Comparison of ENCODE assay signal across 8 mouse cellular contexts in genomic region chr17:23192453-23193379, GRCm38 (mm10). TPM values are rescaled to one million over a fixed set of nuclear protein-coding genes. Genes with fewer than 3 reads are reported as not detected.
DNase-seq lines count a peak whose midpoint lies in the region; ATAC-seq and TF ChIP-seq lines count a peak whose summit lies in the region.

TSS of gene Zfp40 (minus strand) at chr17:23193252.

- H3K4me2 ChIP-seq in hindbrain, postnatal 0 days (ENCODE audit: low read depth, low read length): peak within 1 kb of the TSS; percentile 79

- peaks cover 3% of the 10 kb centered on the region for H3K4me1 ChIP-seq in hindbrain, postnatal 0 days (ENCODE audit: insufficient read depth, low read length)

- no peak for TF ChIP-seq CTCF in gastrocnemius, adult 2 months (IDR thresholded peaks at IDR 0.05)
- TF ChIP-seq CTCF in hindbrain, postnatal 0 days (IDR thresholded peaks at IDR 0.05; ENCODE audit: low read depth): no peak
- no peak for TF ChIP-seq CTCF in left cerebral cortex, adult 2 months (IDR thresholded peaks at IDR 0.05)

- H3K9me3 ChIP-seq in hindbrain, postnatal 0 days (ENCODE audit: low read length): no peaks in the 10 kb centered on the region

- H3K9ac ChIP-seq in hindbrain, postnatal 0 days (replicated peaks; ENCODE audit: low read length): peak within 1 kb of the TSS; percentile 70

- DNase-seq in ZHBTc4 (ENCODE audit: low read depth, low spot score): peak; percentile 97
- peak; percentile 94 for DNase-seq in gastrocnemius, adult 2 months
- peak; percentile 97 for DNase-seq in hindbrain, postnatal 0 days (ENCODE audit: low spot score)
- DNase-seq in left cerebral cortex, adult 2 months (ENCODE audit: extremely low spot score in 1 of 2, low spot score in 2 of 2): peak; percentile 88 to 90
- DNase-seq in right cerebral cortex, adult 2 months (ENCODE audit: low spot score in 2 of 2): peak; percentile 90 to 92
- DNase-seq in urinary bladder, postnatal 14 days (ENCODE audit: low spot score): peak; percentile 94

- intact Hi-C loops in gastrocnemius, adult 2 months (cut with DNase I): loop anchor here (10.0 kb wide), 2 partner anchors 328 to 532 kb away; partner anchors contain the start of genes 1520401A03Rik, Pkmyt1 and Zfp945
- intact Hi-C loops in left cerebral cortex, adult 2 months (cut with DNase I): loop anchor here (5.0 to 10.0 kb wide), 4 partner anchors 325 to 512 kb away; partner anchors contain the start of gene Zfp945

- no peaks in the 10 kb centered on the region for H3K27me3 ChIP-seq in hindbrain, postnatal 0 days (ENCODE audit: insufficient read depth, low read length)

- H3K27ac ChIP-seq in gastrocnemius, adult 2 months: peak within 1 kb of the TSS; percentile 90
- peak within 1 kb of the TSS; percentile 73 for H3K27ac ChIP-seq in hindbrain, postnatal 0 days
- peak within 1 kb of the TSS; percentile 88 for H3K27ac ChIP-seq in left cerebral cortex, adult 2 months

- WGBS in hindbrain, postnatal 0 days: 2% methylated on average over 27 of the region's 27 CpGs

- H3K4me3 ChIP-seq in gastrocnemius, adult 2 months: peak within 1 kb of the TSS; percentile 88
- peak within 1 kb of the TSS; percentile 72 for H3K4me3 ChIP-seq in hindbrain, postnatal 0 days (ENCODE audit: low read length)
- peak within 1 kb of the TSS; percentile 71 for H3K4me3 ChIP-seq in left cerebral cortex, adult 2 months

- no peaks in the 10 kb centered on the region for H3K36me3 ChIP-seq in hindbrain, postnatal 0 days (ENCODE audit: insufficient read depth, low read length)

- peak; percentile 98 for ATAC-seq in common myeloid progenitor, adult 5-6 weeks (replicated peaks; ENCODE audit: low read depth, poor library complexity, severe bottlenecking)
- ATAC-seq in hindbrain, postnatal 0 days: peak; percentile 100
- ATAC-seq in megakaryocyte, adult 5-6 weeks (ENCODE audit: poor library complexity, severe bottlenecking): peak; percentile 98

RNA-seq across cellular contexts. Expression of gene Zfp40, which starts in this region (rescaled TPM):
- 17.0 and 17.5 TPM in 2 replicates for total RNA-seq in common myeloid progenitor, adult 5-6 weeks (2017)
- 1 to 10 TPM in 1 of 2 experiments, under 1 TPM in 1; 0.84 to 1.5 TPM for total RNA-seq in gastrocnemius, adult 2 months (2021)
- 12.2 and 23.3 TPM in 2 replicates for total RNA-seq in hindbrain, postnatal 0 days (2014; rRNA removed)
- polyA plus RNA-seq in hindbrain, postnatal 0 days (2015; fragmentation: Nextera tagmentation; extraction: Ambion mirVana): 15.3 and 19.2 TPM in 2 replicates
- total RNA-seq in left cerebral cortex, adult 2 months (2021): 10 to 100 TPM; 18.4 to 20.7 TPM
- 7.3 and 10.8 TPM in 2 replicates for total RNA-seq in megakaryocyte, adult 5-6 weeks (2015)
- 5.5 and 6.3 TPM in 2 replicates for total RNA-seq in megakaryocyte, adult 5-6 weeks (2017)

Comparison
In these comparisons a context has a peak if more than half of its experiments do, and no peak if none do; other contexts are left out.
1. Peak in every context shown above with its lines: DNase-seq, ATAC-seq, H3K4me3 ChIP-seq and H3K27ac ChIP-seq.